Mouse (Mus musculus) heart, adult 2 months (tissue): ENCODE measurements around the gene Dock1. TPM values are rescaled to one million over a fixed set of nuclear protein-coding genes. Genes with fewer than 3 reads are reported as not detected.

Source experiments
- DNase-seq, 2 experiments: peaks; one replicate each; pipeline ENCODE4 v3.0.0; 2021
- H3K27ac ChIP-seq: fragments of 200-600 bp; 2 replicates; pipeline ENCODE4 v1.8.1; 2022
- H3K27me3 ChIP-seq: fragments of 200-500 bp; 2 replicates; pipeline ENCODE4 v1.6.1; 2012; ENCODE audit warnings: mild to moderate bottlenecking, low read length, inconsistent platforms, mixed read lengths; ENCODE audit not compliant: control insufficient read depth, insufficient read depth
- H3K36me3 ChIP-seq: fragments of 200-500 bp; 2 replicates; pipeline ENCODE4 v1.6.1; 2012; ENCODE audit warnings: low read length, inconsistent platforms; ENCODE audit not compliant: control insufficient read depth, insufficient read depth
- H3K4me1 ChIP-seq: fragments of 200-500 bp; 2 replicates; pipeline ENCODE4 v1.6.1; 2011; ENCODE audit warnings: low read length; ENCODE audit not compliant: control insufficient read depth, insufficient read depth
- H3K4me3 ChIP-seq: fragments of 200-600 bp; 2 replicates; pipeline ENCODE4 v1.8.1; 2022
- H3K79me2 ChIP-seq: fragments of 200-500 bp; replicated peaks from 2 replicates; pipeline ENCODE4 v1.6.1; 2012; ENCODE audit warnings: mild to moderate bottlenecking, inconsistent platforms, low read length, moderate library complexity, mixed read lengths; ENCODE audit not compliant: control insufficient read depth, insufficient read depth
- H3K9ac ChIP-seq: fragments of 200-500 bp; 2 replicates; pipeline ENCODE4 v1.6.1; 2012; ENCODE audit warnings: low read depth, mild to moderate bottlenecking, control low read depth, inconsistent platforms, low read length, mixed read lengths
- CTCF ChIP-seq: fragments of 200-600 bp; IDR thresholded peaks from 2 replicates; pipeline ENCODE4 v1.8.1; 2022; ENCODE audit warnings: antibody characterized with exemption, mild to moderate bottlenecking, moderate library complexity
- EP300 ChIP-seq: fragments of 200-500 bp; IDR thresholded peaks from 2 replicates; pipeline ENCODE4 v1.6.1; 2011; ENCODE audit warnings: low read depth, low read length, control low read depth; ENCODE audit not compliant: insufficient read depth
- POLR2A ChIP-seq: fragments of 200-500 bp; IDR thresholded peaks from 2 replicates; pipeline ENCODE4 v1.6.1; 2011; ENCODE audit warnings: mild to moderate bottlenecking, low read depth, low read length, control low read depth; ENCODE audit not compliant: insufficient read depth
- WGBS: fragments of 180-500 bp; shearing (Covaris S2); methylation state at CpG from one replicate; pipeline ENCODE4 v1.1.7; 2018; 5-methylcytosine and 5-hydroxymethylcytosine counted together
- intact Hi-C: fragments of 180-260 bp; cut with DNase I; formaldehyde crosslinking; loops from one replicate; pipeline ENCODE4 v1.15.1; 2025
- polyA plus RNA-seq: library from polyadenylated mRNA; depleted of rRNA; stranded (reverse); fragments of >200 nt; gene quantifications from 2 replicates; pipeline ENCODE4 v1.2.3, GENCODE M21; 2012
- total RNA-seq, 2 experiments: library from RNA; stranded (reverse); gene quantifications; 2 replicates each; pipeline ENCODE4 v1.2.3; 2021

Gene Dock1
- total and polyA plus RNA-seq, 3 experiments = 8.3 to 25.6 (median 25.4) TPM

GRCm38 (mm10) chr7:134878985-134879384, 208.5 kb downstream of the Dock1 start:
- TF ChIP-seq POLR2A (no peak), EP300 (no peak), CTCF (no peak)

GRCm38 (mm10) chr7:134880431-134880830, 210.0 kb downstream of the Dock1 start:
- Histone ChIP-seq H3K27ac (no peak overlapping the region), H3K4me1 (no peaks in the 10 kb centered on the region), H3K9ac (no peak overlapping the region), H3K4me3 (no peak overlapping the region), H3K27me3 (no peaks in the 10 kb centered on the region), H3K79me2 (no peaks in the 10 kb centered on the region), H3K36me3 (no peaks in the 10 kb centered on the region; the same call in 1 of the 2 replicates)
- TF ChIP-seq CTCF (no peak), EP300 (no peak), POLR2A (no peak)
- DNase-seq = peak in 1 of 2 experiments; percentile 42
- WGBS = 41% methylated on average over 6 of the region's 6 CpGs
- intact Hi-C loops = no loop called here

More at GRCm38 (mm10) chr7:134878985-134879384, 208.5 kb downstream of the Dock1 start:
- H3K27ac ChIP-seq = no peak overlapping the region
- no peaks in the 10 kb centered on the region for H3K79me2 ChIP-seq
- no peak overlapping the region for H3K4me3 ChIP-seq
- H3K9ac ChIP-seq = no peak overlapping the region
- intact Hi-C loops = no loop called here
- no peaks in the 10 kb centered on the region for H3K27me3 ChIP-seq
- no peaks in the 10 kb centered on the region for H3K4me1 ChIP-seq
- no peak for DNase-seq
- 93% methylated on average over 6 of the region's 6 CpGs for WGBS
- H3K36me3 ChIP-seq = no peaks in the 10 kb centered on the region; the same call in 1 of the 2 replicates

- H3K9ac ChIP-seq = no peak overlapping the region
Observed at GRCm38 (mm10) chr7:134883516-134883915, 213.1 kb downstream of the Dock1 start.

GRCm38 (mm10) chr7:134892449-134892871, 222.0 kb downstream of the Dock1 start:
- Histone ChIP-seq H3K27me3 (no peaks in the 10 kb centered on the region), H3K27ac (no peak overlapping the region)

More at GRCm38 (mm10) chr7:134883516-134883915, 213.1 kb downstream of the Dock1 start:
- no peak for DNase-seq
- Histone ChIP-seq H3K27ac (no peak overlapping the region), H3K36me3 (no peaks in the 10 kb centered on the region; the same call in 1 of the 2 replicates), H3K79me2 (no peaks in the 10 kb centered on the region), H3K27me3 (no peaks in the 10 kb centered on the region), H3K4me1 (no peaks in the 10 kb centered on the region), H3K4me3 (no peak overlapping the region)
- intact Hi-C loops = no loop called here
- TF ChIP-seq CTCF (no peak), POLR2A (no peak), EP300 (no peak)
- 71% methylated on average over 6 of the region's 6 CpGs for WGBS

DNA sequence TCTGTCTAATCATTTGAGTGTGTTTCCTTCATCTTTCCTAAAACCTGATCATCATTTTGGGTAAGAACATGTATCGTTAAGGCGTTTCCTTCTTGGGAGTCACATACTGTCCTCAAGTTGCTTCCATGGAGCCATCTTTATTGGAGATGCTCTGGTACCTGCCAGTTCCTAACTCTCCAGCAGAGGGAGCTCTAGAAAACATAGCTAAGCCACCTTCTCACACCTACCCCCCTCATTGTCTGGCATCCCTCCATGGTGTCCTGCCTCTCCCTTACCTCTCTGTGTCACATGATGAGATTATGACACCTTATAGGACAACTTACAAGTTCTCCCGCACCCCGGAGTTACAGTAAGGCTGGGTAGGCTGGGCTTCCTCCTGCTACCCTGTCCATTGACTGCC, 222.5 kb downstream of the Dock1 start:
- peaks cover 5% of the 10 kb centered on the region for H3K4me1 ChIP-seq
- TF ChIP-seq CTCF = peak; percentile 61
- no peak for TF ChIP-seq EP300
- H3K36me3 ChIP-seq = no peaks in the 10 kb centered on the region
- H3K27me3 ChIP-seq = no peaks in the 10 kb centered on the region
- H3K79me2 ChIP-seq = no peaks in the 10 kb centered on the region
- H3K27ac ChIP-seq = no peak overlapping the region
- H3K9ac ChIP-seq = no peak overlapping the region
- H3K4me3 ChIP-seq = no peak overlapping the region
- intact Hi-C loops = no loop called here
- DNase-seq = no peak
- WGBS = 87% methylated on average over 4 of the region's 4 CpGs

More at GRCm38 (mm10) chr7:134892449-134892871, 222.0 kb downstream of the Dock1 start:
- Histone ChIP-seq H3K9ac (no peak overlapping the region), H3K36me3 (no peaks in the 10 kb centered on the region), H3K4me1 (peaks cover 5% of the 10 kb centered on the region), H3K4me3 (no peak overlapping the region), H3K79me2 (no peaks in the 10 kb centered on the region)
- no peak for TF ChIP-seq CTCF
- no peak for TF ChIP-seq EP300
- TF ChIP-seq POLR2A = no peak
- WGBS = 91% methylated on average over 13 of the region's 13 CpGs
- no peak for DNase-seq
- intact Hi-C loops = no loop called here

- Histone ChIP-seq H3K4me1 (peaks cover 5% of the 10 kb centered on the region), H3K9ac (no peak overlapping the region), H3K4me3 (no peak overlapping the region), H3K27ac (no peak overlapping the region), H3K36me3 (no peaks in the 10 kb centered on the region), H3K27me3 (no peaks in the 10 kb centered on the region), H3K79me2 (no peaks in the 10 kb centered on the region)
- intact Hi-C loops = no loop called here
- no peak for DNase-seq
- WGBS = 76% methylated on average over 2 of the region's 2 CpGs
- no peak for TF ChIP-seq EP300
- no peak for TF ChIP-seq POLR2A
- TF ChIP-seq CTCF = no peak
Observed at GRCm38 (mm10) chr7:134894604-134895003, 224.2 kb downstream of the Dock1 start.
